Mouse (Mus musculus): ENCODE results near the gene Bcl2l12.

Bcl2l12 gene

GRCm38 (mm10) chr7:44997231-44997939 is 1.1 kb downstream of the Bcl2l12 start, which contains the start of gene Irf3:
Gene Irf3, plus strand, starts transcription at chr7:44997648.
- intact Hi-C loops (cut with DNase I), result no loop called here

DNA sequence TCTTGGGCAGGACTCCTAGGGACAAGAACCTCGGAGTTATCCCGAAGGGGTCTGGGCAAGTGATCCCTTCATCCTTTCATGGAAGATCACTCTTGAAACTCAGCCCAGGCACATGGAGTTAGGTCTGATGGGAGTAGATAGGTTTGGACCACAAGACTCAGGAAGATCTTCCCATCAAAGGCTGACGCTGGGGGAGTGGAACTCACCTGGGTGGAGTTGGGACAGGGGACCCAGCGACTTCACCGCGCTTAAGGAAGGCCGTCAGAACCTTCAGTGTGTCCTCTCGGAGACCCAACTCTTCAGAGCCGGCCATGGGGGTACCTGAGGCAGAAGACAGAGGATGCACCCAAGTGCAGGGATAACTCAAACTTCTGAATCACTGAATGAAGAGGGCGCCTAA is 1.8 kb downstream of the Bcl2l12 start:
- intact Hi-C loops (cut with DNase I), result no loop called here

DNA sequence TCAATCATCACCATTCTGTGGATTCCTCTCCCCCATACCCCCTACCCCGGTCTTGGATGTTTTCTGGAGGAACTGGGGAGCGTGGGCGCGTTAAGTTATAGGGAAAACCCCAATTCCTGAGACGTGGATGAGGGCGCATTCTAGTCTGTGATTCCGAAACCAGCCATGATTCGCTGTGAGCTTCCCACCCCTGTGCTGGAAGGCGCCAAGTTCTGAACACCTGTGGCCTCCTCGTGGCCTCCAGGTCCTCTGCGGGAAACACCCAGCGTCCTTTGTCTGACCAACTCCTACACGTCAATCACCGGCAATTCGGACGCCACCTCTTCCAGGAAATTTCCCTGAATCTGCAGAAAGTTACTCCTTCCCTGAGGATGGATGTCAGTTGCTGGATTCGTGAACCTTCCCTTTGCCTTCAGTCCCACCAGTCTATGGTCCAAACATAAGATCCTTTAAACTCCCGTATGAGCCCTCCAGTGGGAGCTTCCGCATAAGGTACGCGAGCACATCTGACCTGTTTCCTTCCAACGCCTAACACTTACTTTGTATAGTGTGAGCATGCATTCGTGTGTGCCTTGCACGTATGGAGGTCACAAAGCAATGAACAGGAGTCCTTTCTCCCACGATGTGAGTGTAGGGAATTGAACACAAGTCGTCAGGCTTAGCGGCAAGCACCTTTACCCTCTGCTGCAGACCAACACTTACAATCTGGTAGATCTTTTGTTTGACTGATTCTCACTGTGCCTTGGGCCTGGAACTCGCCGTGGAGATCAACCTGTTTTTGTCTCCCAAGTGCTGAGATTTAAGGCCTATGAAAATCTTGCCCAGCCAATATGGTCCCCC is 11.4 kb downstream of the Bcl2l12 start:
- intact Hi-C loops (cut with DNase I), result no loop called here

DNA sequence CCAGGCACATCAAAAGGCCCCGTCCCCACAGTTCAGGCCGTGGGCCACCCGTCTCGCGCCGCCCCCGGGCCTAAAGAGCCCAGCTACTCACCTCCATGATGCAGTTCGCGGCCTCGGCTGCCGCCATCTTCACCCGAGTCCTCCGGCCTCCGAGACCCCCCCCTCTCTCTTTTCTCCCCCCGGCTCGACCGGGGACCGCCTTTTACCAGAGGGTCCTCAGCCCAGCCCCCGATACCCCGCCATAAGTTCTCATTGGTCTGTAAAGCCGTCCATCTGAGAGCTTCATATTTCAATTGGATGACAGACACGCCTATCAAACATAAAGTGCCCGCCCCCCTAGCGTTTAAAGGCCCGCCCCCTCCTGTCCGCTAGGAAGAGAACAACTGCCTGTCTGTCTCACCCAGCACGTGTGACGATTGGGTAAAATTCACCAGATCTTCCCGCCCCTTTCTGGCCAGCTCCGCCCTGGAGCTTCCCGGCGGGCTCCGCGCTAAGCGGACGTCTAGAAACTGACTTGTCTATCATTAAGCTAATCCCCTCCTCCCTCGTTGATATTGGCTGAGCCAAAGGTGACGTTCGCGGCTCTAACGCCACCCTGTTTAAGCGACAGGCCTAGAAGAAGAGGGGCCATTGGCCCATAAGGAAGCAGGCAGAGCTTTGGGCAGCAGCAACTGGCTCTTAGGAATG is 12.2 kb downstream of the Bcl2l12 start, which contains the start of gene Prmt1:
Prmt1 (minus strand) TSS at position 377 of the 687 bp plus-strand sequence.
- intact Hi-C loops (cut with DNase I), result no loop called here

- intact Hi-C loops (cut with DNase I), result no loop called here
Observed at GRCm38 (mm10) chr7:44985595-44986191, 12.8 kb downstream of the Bcl2l12 start.

DNA sequence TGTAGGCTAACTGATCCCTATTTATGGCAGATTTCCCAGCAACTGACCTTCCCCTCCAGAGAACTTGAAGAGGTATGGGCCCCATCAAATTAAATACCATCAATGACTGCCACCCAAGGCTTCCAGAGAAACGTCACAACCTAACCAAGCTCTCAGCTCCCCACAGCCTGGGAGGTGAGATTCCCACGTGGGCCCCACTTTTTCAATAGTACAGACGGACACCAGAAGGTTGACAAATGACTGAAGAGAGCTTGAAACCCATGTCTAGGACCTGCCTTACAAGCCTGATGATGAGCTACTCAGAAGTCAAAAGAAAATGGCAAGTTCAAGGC is 13.7 kb downstream of the Bcl2l12 start:
- intact Hi-C loops (cut with DNase I), result no loop called here

- intact Hi-C loops (cut with DNase I), result loop anchor here (2.0 kb wide), 1 partner anchor 83 kb away; no protein-coding TSS in a partner anchor
Observed at GRCm38 (mm10) chr7:44983944-44984832, 14.3 kb downstream of the Bcl2l12 start.

- intact Hi-C loops (cut with DNase I), result loop anchor here (2.0 kb wide), 1 partner anchor 84 kb away; no protein-coding TSS in a partner anchor
Observed at GRCm38 (mm10) chr7:44983085-44983484, 15.4 kb downstream of the Bcl2l12 start.

- intact Hi-C loops (cut with DNase I), result no loop called here
Observed at GRCm38 (mm10) chr7:44981539-44981938, 17.0 kb downstream of the Bcl2l12 start.

- intact Hi-C loops (cut with DNase I), result no loop called here
Observed at GRCm38 (mm10) chr7:44978300-44978699, 20.2 kb downstream of the Bcl2l12 start.

DNA sequence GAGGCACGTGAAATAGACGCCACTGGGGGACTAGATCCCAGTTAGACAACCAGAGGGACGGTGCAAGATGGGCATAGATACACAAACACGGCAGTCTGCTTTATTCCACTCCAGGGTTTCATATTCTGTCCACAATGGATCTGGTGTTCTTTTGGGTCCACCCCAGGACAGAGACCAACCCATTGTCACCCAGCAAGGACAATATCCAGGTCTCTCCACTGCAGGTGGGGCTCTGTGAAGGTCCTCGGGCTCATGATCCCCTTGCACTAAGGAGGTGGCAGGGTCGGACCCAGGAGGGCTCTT is 23.4 kb downstream of the Bcl2l12 start:
- intact Hi-C loops (cut with DNase I), result no loop called here

- intact Hi-C loops (cut with DNase I), result no loop called here
Observed at GRCm38 (mm10) chr7:44974383-44975116, 24.0 kb downstream of the Bcl2l12 start, which contains the start of gene Cpt1c. Gene Cpt1c, minus strand, starts transcription at chr7:44974851.

- intact Hi-C loops (cut with DNase I), result no loop called here
Observed at GRCm38 (mm10) chr7:44973415-44974130, 24.9 kb downstream of the Bcl2l12 start.

DNA sequence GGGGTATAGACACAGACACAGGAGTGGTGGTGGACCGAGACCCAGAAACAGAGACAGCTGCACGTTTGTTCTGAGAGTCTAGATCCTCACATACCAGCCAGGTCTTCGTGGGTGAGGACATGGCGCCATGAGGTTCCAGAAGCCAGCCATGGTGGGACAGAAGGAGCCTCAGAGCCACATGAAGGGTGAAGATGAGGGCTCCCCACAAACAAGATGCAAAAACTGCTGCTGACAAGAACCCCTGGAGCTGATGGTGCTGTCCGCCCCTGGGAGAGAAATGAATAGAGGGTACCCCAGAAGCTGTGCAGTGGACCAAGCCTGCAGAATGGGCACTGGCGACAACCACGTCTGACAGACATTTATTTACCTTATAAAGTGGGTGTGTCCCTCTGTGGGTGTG is 27.4 kb downstream of the Bcl2l12 start:
- intact Hi-C loops (cut with DNase I), result no loop called here

- intact Hi-C loops (cut with DNase I), result no loop called here
Observed at GRCm38 (mm10) chr7:44970231-44970691, 28.3 kb downstream of the Bcl2l12 start.

DNA sequence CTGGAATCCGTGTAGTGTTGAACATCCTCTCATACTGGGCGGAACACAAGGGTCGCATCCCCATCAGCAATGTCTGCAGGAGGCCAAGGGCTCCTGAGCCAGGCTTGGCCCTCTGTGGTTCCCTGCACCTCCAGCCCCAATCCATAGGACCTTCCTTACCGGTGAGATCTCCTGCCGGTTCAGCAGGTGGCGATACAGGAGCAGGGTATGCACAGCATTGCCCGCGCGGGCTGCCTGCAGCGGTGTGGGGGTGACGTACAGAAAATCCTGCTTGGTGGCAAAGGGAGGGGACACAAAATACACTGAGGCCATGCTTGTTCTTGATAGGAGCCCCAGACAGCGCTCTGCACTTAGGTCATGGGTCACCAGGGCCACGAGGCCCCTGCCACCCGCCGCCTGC is 31.9 kb downstream of the Bcl2l12 start:
- intact Hi-C loops (cut with DNase I), result no loop called here

DNA sequence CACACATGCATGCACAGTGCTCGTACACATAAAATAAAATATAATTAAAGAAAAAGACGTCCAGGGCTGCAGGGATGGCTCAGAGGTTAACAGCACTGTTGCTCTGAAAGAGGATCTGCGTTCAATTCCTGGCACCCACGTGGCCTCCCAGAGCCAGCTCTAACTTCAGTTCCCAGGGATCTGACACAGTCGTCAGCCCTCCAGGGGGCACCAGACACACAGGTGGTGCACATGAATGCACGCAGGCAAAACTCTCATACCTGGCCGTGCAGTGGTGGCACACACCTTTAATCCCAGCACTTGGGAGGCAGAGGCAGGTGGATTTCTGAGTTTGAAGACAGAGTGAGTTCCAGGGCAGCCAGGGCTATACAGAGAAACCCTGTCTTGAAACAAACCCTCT is 32.5 kb downstream of the Bcl2l12 start:
- intact Hi-C loops (cut with DNase I), result no loop called here

DNA sequence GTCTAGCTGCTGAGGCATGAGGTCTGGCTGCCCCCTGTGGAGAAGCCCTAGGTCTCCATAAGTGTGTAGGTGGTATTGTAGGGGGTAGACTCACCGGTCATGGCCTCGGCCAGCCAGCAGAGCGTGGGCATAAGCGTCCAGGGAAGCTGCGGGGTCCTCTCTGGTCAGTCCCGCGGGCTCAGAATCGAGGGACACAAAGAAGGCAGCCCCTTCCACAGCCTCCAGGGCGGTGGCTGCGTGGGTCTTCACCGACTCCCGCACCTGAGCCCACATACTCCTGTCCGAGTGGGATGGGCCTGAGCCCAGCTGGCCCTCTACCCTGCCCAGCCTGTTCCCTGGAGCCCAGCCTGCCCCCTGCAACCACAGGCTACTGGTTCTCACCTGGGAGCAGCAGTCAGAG is 33.5 kb downstream of the Bcl2l12 start:
- intact Hi-C loops (cut with DNase I), result loop anchor here (5.0 kb wide), 1 partner anchor 38 kb away; the partner anchor contains the start of gene Ap2a1

DNA sequence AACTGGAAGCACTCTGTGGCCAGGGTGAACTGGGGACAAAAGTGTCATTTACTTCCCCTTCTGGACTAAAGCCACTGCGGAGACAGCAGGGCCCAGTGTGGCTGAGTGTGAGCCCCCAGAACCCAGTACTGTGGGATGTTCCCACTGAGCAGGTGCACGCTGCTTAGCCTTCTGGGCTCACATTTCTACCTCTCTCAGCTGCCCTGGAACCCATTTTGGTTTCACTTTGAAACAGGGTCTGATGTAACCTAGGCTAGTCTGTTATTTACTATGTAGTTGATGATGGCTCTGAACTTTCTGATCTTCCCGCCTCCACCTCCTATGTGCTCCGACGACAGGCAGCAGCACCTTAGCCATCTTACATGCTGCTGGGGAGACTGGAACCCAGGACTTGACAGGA is 35.7 kb downstream of the Bcl2l12 start:
- intact Hi-C loops (cut with DNase I), result loop anchor here (5.0 kb wide), 1 partner anchor 36 kb away; the partner anchor contains the start of gene Ap2a1
